Mouse (Mus musculus): ENCODE results near the gene Ccdc73. TPM values are rescaled to one million over a fixed set of nuclear protein-coding genes. Genes with fewer than 3 reads are reported as not detected.

Gene Ccdc73
- total and polyA plus RNA-seq, 3 experiments: 2.2 to 5.1 (median 2.2) TPM

- Histone ChIP-seq H3K27me3 (replicated peaks) (peaks cover 3% of the 10 kb centered on the region), H3K9ac (ENCODE audit: insufficient read depth, low read depth) (no peak overlapping the region), H3K4me2 (ENCODE audit: insufficient read depth, low read depth, poor library complexity, severe bottlenecking) (no peak overlapping the region), H3K4me3 (replicated peaks in 1 of 3; ENCODE audit: low read depth in 2 of 3, low read length in 2 of 3, poor library complexity in 1 of 3) (no peak overlapping the region), H3K27ac (ENCODE audit: insufficient read depth, low read depth) (no peak overlapping the region), H3K36me3 (replicated peaks in 1 of 2; ENCODE audit: control insufficient read depth in 1 of 2, insufficient read depth in 1 of 2, low read length in 1 of 2) (peaks cover 0 to 4% of the 10 kb centered on the region in 2 experiments), H3K9me3 (replicated peaks; ENCODE audit: low read length) (no peaks in the 10 kb centered on the region), H3K79me2 (replicated peaks; ENCODE audit: control insufficient read depth, extremely low read depth, insufficient read depth, poor library complexity, severe bottlenecking) (no peaks in the 10 kb centered on the region), H3K4me1 (ENCODE audit: control insufficient read depth in 1 of 2, insufficient read depth in 2 of 2) (peaks cover 9 to 10% of the 10 kb centered on the region in 2 experiments)
- no peak for DNase-seq (ENCODE audit: extremely low read depth)
- dilution Hi-C loops (cut with MboI; ENCODE audit: extremely low pct_ligation_motif_present, extremely low pct_unique_long_range_greater_than_20kb, low sequenced_read_pairs) (no loop called here), in situ Hi-C loops (cut with MboI; ENCODE audit: low pct_ligation_motif_present, low pct_unique_long_range_greater_than_20kb, low sequenced_read_pairs) (no loop called here)
- TF ChIP-seq HCFC1 (IDR thresholded peaks at IDR 0.05; ENCODE audit: low read depth, low read length): no peak
- no peak for TF ChIP-seq TCF12 (IDR thresholded peaks at IDR 0.05; ENCODE audit: low read depth, low read length)
- no peak for TF ChIP-seq ELF1 (IDR thresholded peaks at IDR 0.05; ENCODE audit: low read depth, low read length)
- no peak for TF ChIP-seq UBTF (IDR thresholded peaks at IDR 0.05; ENCODE audit: low read depth, low read length)
- TF ChIP-seq RCOR1 (conservative IDR thresholded peaks at IDR 0.05; ENCODE audit: low read depth, low read length): no peak
- no peak for TF ChIP-seq USF1 (IDR thresholded peaks at IDR 0.05; ENCODE audit: low read depth, low read length)
- TF ChIP-seq MAZ (IDR thresholded peaks at IDR 0.05; ENCODE audit: low read depth, low read length): no peak
- no peak for TF ChIP-seq MAX (IDR thresholded peaks at IDR 0.05; ENCODE audit: low read length)
- no peak for TF ChIP-seq MYC (IDR thresholded peaks at IDR 0.05; ENCODE audit: low read depth, low read length)
- no peak for TF ChIP-seq POLR2A (IDR thresholded peaks at IDR 0.05; ENCODE audit: low read depth, low read length)
- no peak for TF ChIP-seq ZC3H11A (IDR thresholded peaks at IDR 0.05; ENCODE audit: low read depth, low read length)
- TF ChIP-seq BHLHE40 (IDR thresholded peaks at IDR 0.05; ENCODE audit: low read depth, low read length): no peak
- no peak for TF ChIP-seq IRF4 (IDR thresholded peaks at IDR 0.05; ENCODE audit: low read depth, low read length)
- no peak for TF ChIP-seq SMC3 (IDR thresholded peaks at IDR 0.05; ENCODE audit: low read depth, low read length)
- no peak for TF ChIP-seq JUN (IDR thresholded peaks at IDR 0.05; ENCODE audit: insufficient read depth, low read depth, low read length)
- no peak for TF ChIP-seq RAD21 (IDR thresholded peaks at IDR 0.05; ENCODE audit: low read depth, low read length)
- no peak for TF ChIP-seq SIN3A (IDR thresholded peaks at IDR 0.05; ENCODE audit: low read length)
Observed at GRCm38 (mm10) chr2:104851686-104852085, 15.9 kb upstream of the Ccdc73 start.

- H3K27me3 ChIP-seq (replicated peaks): peaks cover 3% of the 10 kb centered on the region
- dilution Hi-C loops (cut with MboI; ENCODE audit: extremely low pct_ligation_motif_present, extremely low pct_unique_long_range_greater_than_20kb, low sequenced_read_pairs): no loop called here
Observed at GRCm38 (mm10) chr2:104852546-104852945, 15.1 kb upstream of the Ccdc73 start.

More at GRCm38 (mm10) chr2:104852546-104852945, 15.1 kb upstream of the Ccdc73 start:
- Histone ChIP-seq H3K9me3 (replicated peaks; ENCODE audit: low read length) (no peaks in the 10 kb centered on the region), H3K9ac (ENCODE audit: insufficient read depth, low read depth) (no peak overlapping the region), H3K4me3 (replicated peaks in 1 of 3; ENCODE audit: low read depth in 2 of 3, low read length in 2 of 3, poor library complexity in 1 of 3) (no peak overlapping the region), H3K4me1 (ENCODE audit: control insufficient read depth in 1 of 2, insufficient read depth in 2 of 2) (peaks cover 2 to 4% of the 10 kb centered on the region in 2 experiments; a peak in 2 of 4 replicates), H3K36me3 (replicated peaks in 1 of 2; ENCODE audit: control insufficient read depth in 1 of 2, insufficient read depth in 1 of 2, low read length in 1 of 2) (no peaks in the 10 kb centered on the region), H3K4me2 (ENCODE audit: insufficient read depth, low read depth, poor library complexity, severe bottlenecking) (no peak overlapping the region), H3K27ac (ENCODE audit: insufficient read depth, low read depth) (no peak overlapping the region), H3K79me2 (replicated peaks; ENCODE audit: control insufficient read depth, extremely low read depth, insufficient read depth, poor library complexity, severe bottlenecking) (no peaks in the 10 kb centered on the region)
- no peak for TF ChIP-seq ZMIZ1 (IDR thresholded peaks at IDR 0.05; ENCODE audit: low read depth, low read length)
- TF ChIP-seq PAX5 (IDR thresholded peaks at IDR 0.05; ENCODE audit: low read length): no peak
- no peak for DNase-seq (ENCODE audit: extremely low read depth)
- in situ Hi-C loops (cut with MboI; ENCODE audit: low pct_ligation_motif_present, low pct_unique_long_range_greater_than_20kb, low sequenced_read_pairs): no loop called here

All from CH12.LX (cell line).